Comparison of ENCODE assay signal across 26 mouse cellular contexts in genomic region chr16:93308666-93309360, GRCm38 (mm10).
DNase-seq lines count a peak whose midpoint lies in the region; ATAC-seq lines count a peak whose summit lies in the region.
"Had no signal": no experiment of that assay in that cellular context is flagged by ENCODE, and none has a peak within 500 bp of the region (broad histone marks: within the 10 kb centered on the region; RNA-seq: fewer than 3 reads in every experiment).

No protein-coding gene starts in this region.

- no peaks in the 10 kb centered on the region for H3K27me3 ChIP-seq in hindbrain, embryonic 11.5 days (ENCODE audit: control insufficient read depth, insufficient read depth, low read length)
- H3K27me3 ChIP-seq: embryonic facial prominence, embryonic 12.5 days; forebrain, embryonic 15.5 days; intestine, embryonic 15.5 days; limb, embryonic 15.5 days; liver, embryonic 15.5 days; neural tube, embryonic 12.5 days had no signal

- H3K4me3 ChIP-seq in hindbrain, embryonic 11.5 days (ENCODE audit: low read depth, low read length): no peak overlapping the region
- H3K4me3 ChIP-seq: embryonic facial prominence, embryonic 12.5 days; erythroblast, embryonic 14.5 days; forebrain, embryonic 15.5 days; heart, embryonic 12.5 days; intestine, embryonic 15.5 days; layer of hippocampus, adult 2 months; limb, embryonic 15.5 days; liver, embryonic 15.5 days; midbrain, embryonic 10.5 days; neural tube, embryonic 12.5 days had no signal

- 87% methylated on average over 2 of the region's 2 CpGs for WGBS in hindbrain, embryonic 11.5 days

- no peak for DNase-seq in cerebellum, postnatal 14 days
- peak; percentile 10 to 31 for DNase-seq in lung, adult 18-20 months
- DNase-seq in lung, postnatal 4 days: no peak
- DNase-seq in embryo, embryonic 10 days (ENCODE audit: low spot score): no peak
- DNase-seq in hindbrain, embryonic 11.5 days (ENCODE audit: low spot score): no peak
- no peak for DNase-seq in ovary, postnatal 10 days (ENCODE audit: low spot score)
- DNase-seq: cerebellum, adult 8-10 months; gastrocnemius, postnatal 25 days; heart, postnatal 14 days; kidney, postnatal 10 days; lung, postnatal 10 days; thymus, postnatal 14 days had no signal

- H3K36me3 ChIP-seq in hindbrain, embryonic 11.5 days (ENCODE audit: control insufficient read depth, insufficient read depth, low read length): no peaks in the 10 kb centered on the region
- H3K36me3 ChIP-seq: embryonic facial prominence, embryonic 12.5 days; forebrain, embryonic 15.5 days; heart, embryonic 12.5 days; intestine, embryonic 15.5 days; limb, embryonic 15.5 days; liver, embryonic 15.5 days; midbrain, embryonic 10.5 days; neural tube, embryonic 12.5 days had no signal

- ATAC-seq in cerebellum, adult (ENCODE audit: insufficient number of reproducible peaks, low FRiP score, low TSS enrichment): 0 out of 2 replicates have a peak, but pooled peaks have one; percentile 20
- peak; percentile 57 for ATAC-seq in megakaryocyte progenitor cell, adult 5-6 weeks (replicated peaks; ENCODE audit: poor library complexity)
- ATAC-seq in hindbrain, embryonic 11.5 days (ENCODE audit: low FRiP score): no peak
- ATAC-seq: CD4-positive, CD25-positive, alpha-beta regulatory T cell, adult 4 months; forebrain, embryonic 15.5 days; intestine, embryonic 15.5 days had no signal

- H3K4me1 ChIP-seq in hindbrain, embryonic 11.5 days (replicated peaks; ENCODE audit: control insufficient read depth, insufficient read depth, low read length): no peaks in the 10 kb centered on the region
- H3K4me1 ChIP-seq: embryonic facial prominence, embryonic 12.5 days; forebrain, embryonic 15.5 days; heart, embryonic 12.5 days; intestine, embryonic 15.5 days; liver, embryonic 15.5 days; midbrain, embryonic 10.5 days; neural tube, embryonic 12.5 days had no signal

- H3K4me2 ChIP-seq in hindbrain, embryonic 11.5 days (replicated peaks; ENCODE audit: low read depth, low read length): no peak overlapping the region
- H3K4me2 ChIP-seq: embryonic facial prominence, embryonic 12.5 days; forebrain, embryonic 15.5 days; heart, embryonic 12.5 days; hindbrain, embryonic 14.5 days; intestine, embryonic 15.5 days; limb, embryonic 15.5 days; liver, embryonic 15.5 days; neural tube, embryonic 12.5 days had no signal

- H3K27ac ChIP-seq in hindbrain, embryonic 11.5 days (ENCODE audit: low read depth, low read length): no peak overlapping the region
- H3K27ac ChIP-seq: embryonic facial prominence, embryonic 12.5 days; forebrain, embryonic 15.5 days; hindbrain, embryonic 14.5 days; intestine, embryonic 15.5 days; layer of hippocampus, adult 2 months; limb, embryonic 15.5 days; liver, embryonic 15.5 days; midbrain, embryonic 10.5 days; neural tube, embryonic 12.5 days had no signal

- no peak overlapping the region for H3K9ac ChIP-seq in hindbrain, embryonic 11.5 days (ENCODE audit: low read depth, low read length)
- H3K9ac ChIP-seq: embryonic facial prominence, embryonic 12.5 days; forebrain, embryonic 15.5 days; heart, embryonic 12.5 days; hindbrain, embryonic 14.5 days; intestine, embryonic 15.5 days; limb, embryonic 15.5 days; liver, embryonic 15.5 days; neural tube, embryonic 12.5 days had no signal

- no peaks in the 10 kb centered on the region for H3K9me3 ChIP-seq in hindbrain, embryonic 11.5 days (ENCODE audit: control insufficient read depth, low read length)
- H3K9me3 ChIP-seq: forebrain, embryonic 15.5 days; intestine, embryonic 15.5 days; limb, embryonic 15.5 days; liver, embryonic 15.5 days had no signal

Comparison
In these comparisons a context has a peak if more than half of its experiments do, and no peak if none do; other contexts are left out.
1. DNase-seq: peak in lung, adult 18-20 months (2 of 2); none in cerebellum, postnatal 14 days (0 of 2), lung, postnatal 4 days (0 of 2), embryo, embryonic 10 days (single experiment), hindbrain, embryonic 11.5 days (single experiment) and ovary, postnatal 10 days (single experiment).